Mouse (Mus musculus): ENCODE measurements around the gene Lypd4. TPM values are rescaled to one million over a fixed set of nuclear protein-coding genes. Genes with fewer than 3 reads are reported as not detected.
"Not testable (repeated sequence)": the region's sequence is repeated elsewhere in the genome, so short reads cannot be mapped to it uniquely, and the experiment has no call there.

Lypd4 gene
- polyA plus RNA-seq, 1 experiment from 2014 or later = not detected

DNA sequence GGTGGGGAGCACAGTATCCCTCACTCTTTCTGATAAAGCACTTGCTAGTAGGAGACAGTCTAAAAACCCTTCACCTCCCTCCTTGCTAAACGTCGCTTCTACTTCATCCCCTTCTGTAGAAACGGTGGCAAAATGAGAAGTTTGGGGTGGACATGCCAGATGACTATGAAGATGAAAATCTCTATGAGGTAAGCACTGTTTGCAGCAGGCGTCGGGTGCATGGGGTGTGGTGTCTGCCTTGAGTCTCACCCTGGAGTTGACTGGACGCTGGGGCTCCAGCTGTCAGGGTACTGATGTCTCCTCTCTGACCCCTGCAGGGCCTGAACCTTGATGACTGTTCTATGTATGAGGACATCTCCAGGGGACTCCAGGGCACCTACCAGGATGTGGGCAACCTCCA, 31.4 kb upstream of the Lypd4 start:
- H3K9me3 ChIP-seq (replicated peaks) = no peaks in the 10 kb centered on the region
- H3K27me3 ChIP-seq = no peaks in the 10 kb centered on the region
- no peak overlapping the region for H3K27ac ChIP-seq
- H3K4me3 ChIP-seq = no peak overlapping the region
- H3K9ac ChIP-seq = no peak overlapping the region
- peaks cover 18% of the 10 kb centered on the region for H3K4me1 ChIP-seq
- H3K36me3 ChIP-seq = no peaks in the 10 kb centered on the region
- no peak for ATAC-seq (ENCODE audit: low FRiP score)
- WGBS = 71% methylated on average over 6 of the region's 6 CpGs
- no peak overlapping the region for H3K4me2 ChIP-seq (replicated peaks)

DNA sequence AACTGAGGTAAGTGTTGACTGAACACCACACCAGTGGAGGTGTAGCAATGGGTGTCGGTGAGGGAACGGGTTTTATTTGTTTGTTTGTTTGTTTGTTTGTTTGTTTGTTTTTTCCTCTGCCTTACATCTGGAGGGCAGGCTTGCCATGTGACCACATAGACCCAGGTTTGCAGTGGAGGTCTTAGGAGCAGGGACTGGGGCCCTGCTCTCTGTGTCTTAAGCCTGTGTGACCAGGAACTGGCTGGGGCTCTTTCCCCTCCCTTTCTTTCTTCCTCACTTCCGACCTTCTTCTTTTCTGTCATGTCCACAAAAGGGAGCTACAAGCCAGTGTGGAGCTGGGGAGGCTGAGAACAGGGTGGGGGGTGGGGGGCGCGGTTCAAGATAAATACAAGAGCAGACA, 28.2 kb upstream of the Lypd4 start:
- no peak overlapping the region for H3K9ac ChIP-seq
- no peak overlapping the region for H3K4me2 ChIP-seq (replicated peaks)
- no peak for ATAC-seq (ENCODE audit: low FRiP score)
- no peak overlapping the region for H3K27ac ChIP-seq
- no peak overlapping the region for H3K4me3 ChIP-seq
- no peaks in the 10 kb centered on the region for H3K36me3 ChIP-seq
- H3K27me3 ChIP-seq = no peaks in the 10 kb centered on the region
- no peaks in the 10 kb centered on the region for H3K9me3 ChIP-seq (replicated peaks)
- peaks cover 2% of the 10 kb centered on the region; the same call in 1 of the 2 replicates for H3K4me1 ChIP-seq
- WGBS = 79% methylated on average over 5 of the region's 5 CpGs

DNA sequence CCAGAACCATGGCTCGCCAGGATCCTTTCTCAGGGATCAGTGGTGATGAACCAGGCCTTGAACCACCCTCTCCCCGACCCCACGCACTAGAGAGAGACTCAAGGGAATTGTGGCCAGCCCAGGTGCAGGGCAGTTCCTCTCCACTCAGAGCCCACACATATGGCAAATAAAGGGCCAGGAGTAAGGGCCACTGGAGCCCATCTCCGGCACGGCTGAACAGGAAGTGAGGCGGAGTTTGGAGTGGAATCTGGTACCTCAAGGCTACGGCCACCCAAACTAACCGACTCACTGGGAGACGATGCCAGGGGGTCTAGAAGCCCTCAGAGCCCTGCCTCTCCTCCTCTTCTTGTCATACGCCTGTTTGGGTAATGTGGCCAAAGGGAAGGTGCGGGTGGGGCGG, 27.5 kb upstream of the Lypd4 start, which contains the start of gene Cd79a:
TSS of gene Cd79a (plus strand) at position 158 of the 400 bp plus-strand sequence.
- Histone ChIP-seq H3K4me3 (no peak within 1 kb of the TSS), H3K27ac (no peak within 1 kb of the TSS), H3K36me3 (no peaks in the 10 kb centered on the region), H3K9ac (no peak within 1 kb of the TSS), H3K27me3 (no peaks in the 10 kb centered on the region), H3K4me1 (no peaks in the 10 kb centered on the region), H3K4me2 (replicated peaks) (no peak within 1 kb of the TSS), H3K9me3 (replicated peaks) (no peaks in the 10 kb centered on the region)
- WGBS = 79% methylated on average over 12 of the region's 12 CpGs
- no peak for ATAC-seq (ENCODE audit: low FRiP score)

DNA sequence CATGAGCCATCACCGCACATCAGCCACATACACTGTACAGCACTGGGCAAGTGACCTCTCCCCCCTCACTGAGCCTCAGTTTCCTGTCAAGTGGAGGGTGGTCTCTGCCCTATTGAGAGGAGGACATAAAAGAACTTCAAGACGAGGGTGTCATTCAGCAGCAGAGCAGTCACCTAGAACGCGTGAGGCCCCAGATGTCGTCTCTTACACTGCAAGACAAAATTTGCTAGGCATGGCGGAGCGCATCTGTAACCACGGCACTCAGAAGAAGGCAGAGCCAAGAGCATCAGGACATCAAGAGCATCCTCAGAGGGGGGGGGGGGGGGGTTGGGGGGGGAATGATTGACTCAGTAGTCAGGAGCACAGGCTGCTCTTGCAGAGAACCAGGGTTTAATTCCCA, 26.5 kb upstream of the Lypd4 start:
- Histone ChIP-seq H3K4me1 (no peaks in the 10 kb centered on the region), H3K27me3 (no peaks in the 10 kb centered on the region), H3K27ac (no peak overlapping the region), H3K4me2 (replicated peaks) (no peak overlapping the region), H3K36me3 (no peaks in the 10 kb centered on the region), H3K9ac (no peak overlapping the region), H3K4me3 (no peak overlapping the region), H3K9me3 (replicated peaks) (no peaks in the 10 kb centered on the region)
- WGBS = 72% methylated on average over 8 of the region's 8 CpGs
- ATAC-seq (ENCODE audit: low FRiP score) = no peak

DNA sequence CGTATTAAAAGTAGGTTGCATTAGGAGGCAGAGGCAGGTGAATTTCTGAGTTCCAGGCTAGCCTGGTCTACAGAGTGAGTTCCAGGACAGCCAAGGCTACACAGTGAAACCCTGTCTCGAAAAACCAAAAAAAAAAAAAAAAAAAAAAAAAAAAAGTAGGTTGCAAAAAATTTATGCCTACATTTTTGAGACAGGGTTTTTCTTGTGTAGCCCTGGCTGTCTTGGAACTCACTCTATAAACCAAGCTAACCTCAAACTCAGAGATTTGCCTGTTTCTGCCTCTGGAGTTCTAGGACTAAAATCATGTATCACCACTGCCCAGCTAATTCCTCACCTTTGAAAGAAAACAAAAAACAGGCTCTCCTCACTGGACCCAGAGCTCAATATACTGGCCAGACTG, 26.0 kb upstream of the Lypd4 start:
- H3K4me2 ChIP-seq (replicated peaks); H3K27ac ChIP-seq: not testable (repeated sequence)

DNA sequence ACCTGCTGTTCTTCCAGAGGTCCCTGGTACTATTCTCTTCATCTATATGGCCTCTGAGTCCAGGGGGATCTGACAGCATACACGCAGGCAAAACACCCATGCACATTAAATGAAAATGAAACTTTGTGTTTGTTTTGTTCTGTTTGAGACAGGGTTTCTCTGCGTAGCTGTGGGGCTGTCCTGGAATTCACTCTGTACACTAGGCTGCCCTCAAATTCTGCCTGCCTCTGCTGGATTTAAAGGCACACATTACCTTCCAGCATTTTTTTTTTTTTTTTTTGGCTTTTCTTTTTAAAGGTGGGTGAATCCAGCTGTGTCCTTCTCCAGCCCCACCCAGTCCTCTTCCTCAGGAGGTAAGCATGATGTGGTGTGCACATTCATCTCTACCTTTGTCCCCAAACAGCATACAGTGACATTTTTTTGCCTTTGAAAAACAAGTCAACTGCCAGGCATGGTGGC, 22.4 kb upstream of the Lypd4 start:
- Histone ChIP-seq H3K4me2 (replicated peaks) (no peak overlapping the region), H3K9ac (no peak overlapping the region), H3K27me3 (no peaks in the 10 kb centered on the region), H3K36me3 (peaks cover 30% of the 10 kb centered on the region), H3K4me3 (no peak overlapping the region), H3K27ac (no peak overlapping the region), H3K9me3 (replicated peaks) (no peaks in the 10 kb centered on the region), H3K4me1 (peaks cover 8% of the 10 kb centered on the region)
- WGBS = 75% methylated on average over 2 of the region's 2 CpGs
- ATAC-seq (ENCODE audit: low FRiP score) = no peak

More for the DNA sequence above, 26.0 kb upstream of the Lypd4 start:
- not testable (repeated sequence) for H3K4me1 ChIP-seq; ATAC-seq (ENCODE audit: low FRiP score); H3K9me3 ChIP-seq (replicated peaks); H3K36me3 ChIP-seq; H3K4me3 ChIP-seq; H3K27me3 ChIP-seq; H3K9ac ChIP-seq
- 90% methylated on average over 2 of the region's 2 CpGs for whole genome bisulfite sequencing

DNA sequence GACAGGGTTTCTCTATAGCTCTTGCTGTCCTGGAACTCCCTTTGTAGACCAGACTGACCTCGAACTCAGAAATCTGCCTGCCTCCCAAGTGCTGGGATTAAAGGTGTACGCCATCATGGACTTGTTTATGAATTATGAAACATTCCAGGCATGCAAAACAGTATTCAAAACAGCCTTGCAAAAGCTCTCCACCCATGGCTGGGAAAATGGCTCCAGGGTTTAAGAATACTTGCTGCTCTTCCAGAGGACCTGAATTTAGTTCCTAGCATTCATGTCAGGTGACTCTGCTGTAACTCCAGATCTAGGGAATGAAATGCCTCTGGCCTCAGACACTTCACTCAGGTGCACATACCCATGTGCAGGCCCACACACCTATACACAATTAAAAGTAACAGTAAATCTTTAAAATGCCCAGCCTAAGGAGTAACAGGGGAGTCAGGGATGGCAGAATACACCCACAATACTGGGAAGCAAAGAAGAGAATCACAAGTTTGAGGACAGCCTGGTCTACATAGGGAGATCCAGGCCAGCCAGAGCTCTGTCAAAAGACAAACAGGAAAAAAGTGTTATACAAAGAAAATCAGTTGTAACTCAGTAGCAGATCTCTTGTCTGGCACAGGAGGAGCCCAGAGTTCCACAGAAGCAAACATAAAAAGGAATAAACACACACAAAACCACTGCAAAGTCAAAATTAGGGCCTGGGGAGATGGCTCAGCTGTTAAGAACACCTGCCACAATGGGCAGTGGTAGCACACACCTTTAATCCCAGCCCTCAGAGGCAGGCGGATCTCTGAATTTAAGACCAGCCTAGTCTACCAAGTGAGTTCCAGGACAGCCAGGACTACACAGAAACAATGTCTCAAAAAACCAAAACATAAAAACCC, 21.7 kb upstream of the Lypd4 start:
- Histone ChIP-seq H3K4me1 (peaks cover 13% of the 10 kb centered on the region), H3K4me3 (no peak overlapping the region), H3K9me3 (replicated peaks) (no peaks in the 10 kb centered on the region), H3K27ac (no peak overlapping the region), H3K9ac (no peak overlapping the region), H3K27me3 (no peaks in the 10 kb centered on the region), H3K36me3 (peaks cover 36% of the 10 kb centered on the region), H3K4me2 (replicated peaks) (no peak overlapping the region)
- 78% methylated on average over 3 of the region's 3 CpGs for WGBS
- no peak for ATAC-seq (ENCODE audit: low FRiP score)

DNA sequence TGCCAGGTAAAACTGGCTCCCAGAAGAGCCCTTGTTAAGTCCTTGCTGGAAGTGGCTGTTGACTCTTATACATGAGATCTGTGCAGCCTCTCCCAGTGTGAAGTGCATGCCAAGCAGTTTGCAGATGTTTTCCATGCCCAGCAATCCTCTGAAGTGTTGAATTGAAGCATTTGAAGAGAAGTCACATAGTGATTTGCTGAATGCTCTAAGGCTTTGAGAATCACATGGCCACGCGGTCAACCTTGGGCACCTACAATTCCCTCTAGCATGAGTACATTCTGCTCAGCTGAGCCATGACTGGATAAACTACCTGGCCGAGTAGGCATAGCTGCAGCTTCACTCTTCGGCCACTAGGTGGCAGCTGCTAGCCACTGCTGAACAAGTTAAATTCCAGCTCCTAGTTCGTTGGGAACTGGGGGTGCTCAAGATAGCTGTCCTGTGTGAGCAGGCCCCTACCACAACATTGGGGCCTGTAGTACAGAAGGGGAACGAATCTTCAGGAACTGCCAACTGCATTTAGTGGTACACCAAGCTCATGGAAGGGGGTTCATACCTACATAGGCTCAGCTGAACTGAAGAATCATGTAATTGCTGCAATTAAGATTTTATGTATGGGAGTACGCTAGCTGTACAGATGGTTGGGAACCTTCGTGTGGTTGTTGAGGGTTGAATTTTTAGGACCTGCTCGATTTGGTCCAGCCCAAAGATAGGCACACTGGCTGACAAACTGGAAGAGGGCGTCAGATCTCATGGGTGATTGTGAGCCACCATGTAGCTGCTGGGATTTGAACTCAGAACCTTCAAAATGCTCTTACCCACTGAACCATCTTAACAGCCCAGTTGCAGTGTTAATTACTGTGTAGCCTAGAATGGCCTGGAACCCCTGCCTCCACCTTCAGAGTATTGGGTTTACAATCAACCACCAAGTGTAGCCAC, 20.8 kb upstream of the Lypd4 start:
- Histone ChIP-seq H3K4me1 (peaks cover 23% of the 10 kb centered on the region), H3K36me3 (peaks cover 46% of the 10 kb centered on the region), H3K27me3 (no peaks in the 10 kb centered on the region), H3K4me3 (no peak overlapping the region), H3K9me3 (replicated peaks) (no peaks in the 10 kb centered on the region), H3K27ac (no peak overlapping the region), H3K4me2 (replicated peaks) (no peak overlapping the region), H3K9ac (no peak overlapping the region)
- ATAC-seq (ENCODE audit: low FRiP score) = peak; percentile 53
- WGBS = 35% methylated on average over 10 of the region's 10 CpGs

DNA sequence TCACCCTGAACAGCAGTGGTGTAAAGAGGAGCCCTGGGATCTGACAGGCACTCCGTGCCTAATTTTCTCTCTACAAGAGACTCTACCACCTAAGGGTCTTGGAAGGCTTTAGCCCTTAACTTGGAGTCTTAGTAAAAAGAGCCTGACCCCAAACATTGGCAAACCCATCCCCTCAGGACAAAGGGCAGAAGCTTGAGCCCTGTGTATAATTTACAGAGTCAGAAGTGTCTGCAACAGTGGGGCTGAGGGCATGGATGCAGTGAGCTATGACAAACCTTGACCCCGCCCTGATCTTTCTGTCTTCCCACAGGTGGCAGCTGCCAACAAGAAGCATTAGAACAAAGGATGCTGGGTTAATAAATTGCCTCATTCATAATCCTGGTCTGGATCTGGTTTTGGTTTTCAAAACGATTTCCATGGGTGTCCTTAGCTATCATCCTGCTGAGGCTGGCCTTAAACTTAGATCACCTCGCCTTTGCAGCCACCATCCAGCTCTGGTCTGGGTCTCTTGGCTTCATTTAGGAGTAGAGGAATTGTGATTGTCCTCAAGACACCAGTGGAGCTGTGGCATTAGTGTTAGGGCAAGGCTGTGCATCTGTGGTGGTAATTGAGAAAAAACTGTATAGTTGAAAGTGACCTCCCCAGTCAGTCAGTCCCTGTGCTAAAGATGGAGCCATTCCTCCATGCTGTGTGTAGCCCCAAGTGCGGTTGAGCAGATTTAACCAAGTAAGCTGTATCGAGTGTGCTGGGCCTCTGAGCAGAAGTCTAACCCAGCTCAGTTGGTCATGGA, 19.9 kb upstream of the Lypd4 start:
- ATAC-seq (ENCODE audit: low FRiP score) = 0 out of 2 replicates have a peak, but pooled peaks have one; percentile 8
- Histone ChIP-seq H3K9ac (no peak overlapping the region), H3K36me3 (peaks cover 46% of the 10 kb centered on the region), H3K27ac (no peak overlapping the region), H3K27me3 (no peaks in the 10 kb centered on the region), H3K4me2 (replicated peaks) (no peak overlapping the region), H3K4me3 (no peak overlapping the region), H3K9me3 (replicated peaks) (no peaks in the 10 kb centered on the region), H3K4me1 (peaks cover 28% of the 10 kb centered on the region)
- 83% methylated on average over 6 of the region's 6 CpGs for WGBS

DNA sequence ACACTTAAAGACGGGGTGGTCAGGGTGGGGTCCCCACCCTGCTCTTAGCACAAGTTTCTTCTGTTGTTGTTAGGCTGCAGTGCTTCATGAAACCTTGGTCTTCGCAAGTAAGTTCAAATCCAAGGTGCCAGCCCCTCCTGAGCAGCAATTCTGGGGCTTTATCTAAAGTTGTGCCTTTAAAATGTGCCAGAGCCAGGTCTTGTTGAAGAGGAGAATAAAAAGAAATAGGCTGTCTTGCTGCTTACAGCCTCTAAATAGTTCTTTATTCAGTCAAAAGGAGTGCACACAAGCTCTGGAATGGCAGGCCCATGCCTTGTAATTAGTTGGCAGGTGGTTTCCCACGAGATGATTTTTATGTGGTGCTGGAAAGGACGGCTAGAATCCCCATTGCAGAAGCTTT, 17.4 kb upstream of the Lypd4 start:
- H3K4me3 ChIP-seq = no peak overlapping the region
- no peak for ATAC-seq (ENCODE audit: low FRiP score)

DNA sequence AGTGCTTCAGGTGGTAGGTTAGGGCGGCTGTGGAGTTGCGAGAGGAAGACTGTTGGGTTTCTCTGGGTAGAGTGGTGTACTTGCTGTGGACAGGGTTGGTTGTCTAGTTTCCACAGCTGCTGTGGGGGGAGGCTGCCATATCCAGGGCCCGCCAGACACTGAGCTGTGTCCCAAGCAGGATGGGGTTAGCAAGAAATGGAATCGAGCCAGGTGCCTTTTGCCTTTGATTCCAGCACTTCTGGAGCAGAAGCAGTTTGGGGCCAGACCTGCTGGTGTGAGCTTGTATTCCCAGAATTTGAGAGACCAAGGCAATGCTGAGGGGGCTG, 16.5 kb upstream of the Lypd4 start:
- H3K27me3 ChIP-seq = no peaks in the 10 kb centered on the region
- WGBS = 77% methylated on average over 4 of the region's 4 CpGs
- H3K4me1 ChIP-seq = peaks cover 28% of the 10 kb centered on the region
- peaks cover 46% of the 10 kb centered on the region for H3K36me3 ChIP-seq
- H3K9me3 ChIP-seq (replicated peaks) = no peaks in the 10 kb centered on the region
- peak overlapping the region; percentile 82 for H3K4me3 ChIP-seq
- H3K27ac ChIP-seq = no peak overlapping the region
- peak overlapping the region; percentile 98 for H3K9ac ChIP-seq
- peak overlapping the region; percentile 79 for H3K4me2 ChIP-seq (replicated peaks)
- ATAC-seq (ENCODE audit: low FRiP score) = no peak

More for the DNA sequence above, 17.4 kb upstream of the Lypd4 start:
- Histone ChIP-seq H3K9me3 (replicated peaks) (no peaks in the 10 kb centered on the region), H3K27me3 (no peaks in the 10 kb centered on the region), H3K4me1 (peaks cover 28% of the 10 kb centered on the region), H3K4me2 (replicated peaks) (no peak overlapping the region), H3K9ac (peak overlapping the region; percentile 19; the same call in 1 of the 2 replicates), H3K27ac (no peak overlapping the region), H3K36me3 (peaks cover 46% of the 10 kb centered on the region)
- WGBS = 75% methylated on average over 4 of the region's 4 CpGs

Data from hindbrain, embryonic 12.5 days (tissue).